Mouse (Mus musculus): ENCODE data around the gene Rsl24d1. TPM values are rescaled to one million over a fixed set of nuclear protein-coding genes. Genes with fewer than 3 reads are reported as not detected.

The Rsl24d1 gene
- polyA plus RNA-seq (2015; fragmentation: Nextera tagmentation; extraction: Ambion mirVana) = 33.3 and 34.9 TPM in 2 replicates

GRCm38 (mm10) chr9:73112919-73113906 is at the start of gene Rsl24d1:
Gene Rsl24d1 (plus strand): TSS chr9:73113426.
- Histone ChIP-seq H3K9me3 (replicated peaks; ENCODE audit: control insufficient read depth, low read length) (no peaks in the 10 kb centered on the region), H3K4me1 (ENCODE audit: control insufficient read depth, low read depth, low read length) (peaks cover 4% of the 10 kb centered on the region), H3K36me3 (ENCODE audit: control insufficient read depth, insufficient read depth) (peaks cover 9% of the 10 kb centered on the region), H3K27me3 (ENCODE audit: control insufficient read depth, insufficient read depth, low read depth, low read length) (no peaks in the 10 kb centered on the region), H3K4me2 (ENCODE audit: low read depth, low read length) (peak within 1 kb of the TSS; percentile 74), H3K27ac (ENCODE audit: low read length) (peak within 1 kb of the TSS; percentile 51), H3K4me3 (ENCODE audit: low read depth, low read length) (peak within 1 kb of the TSS; percentile 92), H3K9ac (ENCODE audit: low read depth, low read length) (peak within 1 kb of the TSS; percentile 80)
- WGBS (ENCODE audit: insufficient replicate concordance) = under 1% methylated on average over 64 of the region's 64 CpGs
- peak; percentile 92 for ATAC-seq (ENCODE audit: low read depth)

- Histone ChIP-seq H3K27me3 (ENCODE audit: control insufficient read depth, insufficient read depth, low read depth, low read length) (no peaks in the 10 kb centered on the region), H3K4me3 (ENCODE audit: low read depth, low read length) (no peak overlapping the region), H3K9me3 (replicated peaks; ENCODE audit: control insufficient read depth, low read length) (no peaks in the 10 kb centered on the region), H3K27ac (ENCODE audit: low read length) (no peak overlapping the region), H3K9ac (ENCODE audit: low read depth, low read length) (no peak overlapping the region), H3K4me1 (ENCODE audit: control insufficient read depth, low read depth, low read length) (peaks cover 7% of the 10 kb centered on the region), H3K4me2 (ENCODE audit: low read depth, low read length) (no peak overlapping the region), H3K36me3 (ENCODE audit: control insufficient read depth, insufficient read depth) (no peaks in the 10 kb centered on the region)
- no peak for ATAC-seq (ENCODE audit: low read depth)
- WGBS (ENCODE audit: insufficient replicate concordance) = 61% methylated on average over 15 of the region's 15 CpGs
Measured at GRCm38 (mm10) chr9:73063621-73064290, 49.5 kb upstream of the Rsl24d1 start.

DNA sequence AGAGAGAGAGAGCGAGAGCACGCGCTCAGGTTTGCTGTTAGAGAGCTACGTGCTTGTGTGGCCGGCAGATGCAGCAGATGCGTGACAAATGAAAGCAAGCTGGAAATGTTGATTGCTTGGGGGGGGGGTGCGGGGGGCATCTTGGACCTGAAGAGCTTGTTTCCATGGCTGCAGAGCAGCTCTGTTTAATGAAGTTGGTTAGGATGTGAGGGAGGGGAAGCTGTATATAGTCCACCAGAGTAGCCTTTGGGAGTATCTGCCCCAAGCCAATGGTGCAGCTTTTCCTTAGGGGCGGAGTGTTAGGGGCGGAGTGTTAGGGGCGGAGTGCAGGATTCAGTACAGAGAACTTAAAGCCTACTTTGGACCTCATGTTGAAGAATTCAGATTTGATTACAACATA is 46.1 kb upstream of the Rsl24d1 start:
- peak; percentile 64; the same call in 1 of the 2 replicates for ATAC-seq (ENCODE audit: low read depth)
- no peak overlapping the region for H3K9ac ChIP-seq (ENCODE audit: low read depth, low read length)
- no peak overlapping the region; the same call in 1 of the 2 replicates for H3K4me3 ChIP-seq (ENCODE audit: low read depth, low read length)
- no peaks in the 10 kb centered on the region for H3K36me3 ChIP-seq (ENCODE audit: control insufficient read depth, insufficient read depth)
- 19% methylated on average over 10 of the region's 10 CpGs for WGBS (ENCODE audit: insufficient replicate concordance)
- no peak overlapping the region for H3K27ac ChIP-seq (ENCODE audit: low read length)
- no peaks in the 10 kb centered on the region for H3K27me3 ChIP-seq (ENCODE audit: control insufficient read depth, insufficient read depth, low read depth, low read length)
- H3K4me1 ChIP-seq (ENCODE audit: control insufficient read depth, low read depth, low read length) = peaks cover 10% of the 10 kb centered on the region
- H3K9me3 ChIP-seq (replicated peaks; ENCODE audit: control insufficient read depth, low read length) = no peaks in the 10 kb centered on the region
- peak overlapping the region; percentile 31 for H3K4me2 ChIP-seq (ENCODE audit: low read depth, low read length)

DNA sequence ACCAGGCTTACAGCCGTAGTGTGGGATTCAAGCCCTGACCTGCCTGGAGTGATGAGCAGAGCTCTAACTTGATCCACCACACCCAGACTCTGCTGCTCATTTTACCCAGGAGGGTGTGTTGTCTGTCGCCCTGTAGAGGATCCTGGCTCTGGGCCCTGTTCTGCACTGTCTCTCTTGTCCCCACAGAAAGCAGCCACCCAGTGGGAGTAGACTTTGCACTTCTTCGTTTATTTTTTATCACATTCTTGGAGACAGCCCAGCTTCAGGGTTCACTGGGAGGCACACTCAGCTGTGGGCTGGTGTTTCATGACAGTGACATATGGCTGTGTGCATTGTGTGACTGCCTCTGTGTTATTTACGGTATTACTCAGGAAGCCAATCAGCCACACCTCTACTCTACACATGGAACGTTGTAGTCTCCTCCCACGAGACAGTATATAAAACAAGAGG is 45.0 kb upstream of the Rsl24d1 start:
- no peak overlapping the region for H3K4me3 ChIP-seq (ENCODE audit: low read depth, low read length)
- no peaks in the 10 kb centered on the region for H3K9me3 ChIP-seq (replicated peaks; ENCODE audit: control insufficient read depth, low read length)
- H3K9ac ChIP-seq (ENCODE audit: low read depth, low read length) = no peak overlapping the region
- peaks cover 10% of the 10 kb centered on the region for H3K4me1 ChIP-seq (ENCODE audit: control insufficient read depth, low read depth, low read length)
- no peaks in the 10 kb centered on the region for H3K27me3 ChIP-seq (ENCODE audit: control insufficient read depth, insufficient read depth, low read depth, low read length)
- H3K36me3 ChIP-seq (ENCODE audit: control insufficient read depth, insufficient read depth) = no peaks in the 10 kb centered on the region
- ATAC-seq (ENCODE audit: low read depth) = peak; percentile 47; the same call in 1 of the 2 replicates
- WGBS (ENCODE audit: insufficient replicate concordance) = 17% methylated on average over 6 of the region's 6 CpGs
- H3K27ac ChIP-seq (ENCODE audit: low read length) = peak overlapping the region; percentile 37
- no peak overlapping the region for H3K4me2 ChIP-seq (ENCODE audit: low read depth, low read length)

- Histone ChIP-seq H3K9me3 (replicated peaks; ENCODE audit: control insufficient read depth, low read length) (no peaks in the 10 kb centered on the region), H3K36me3 (ENCODE audit: control insufficient read depth, insufficient read depth) (no peaks in the 10 kb centered on the region), H3K4me2 (ENCODE audit: low read depth, low read length) (no peak overlapping the region), H3K9ac (ENCODE audit: low read depth, low read length) (no peak overlapping the region), H3K4me3 (ENCODE audit: low read depth, low read length) (no peak overlapping the region), H3K27me3 (ENCODE audit: control insufficient read depth, insufficient read depth, low read depth, low read length) (no peaks in the 10 kb centered on the region), H3K27ac (ENCODE audit: low read length) (no peak overlapping the region), H3K4me1 (ENCODE audit: control insufficient read depth, low read depth, low read length) (peaks cover 10% of the 10 kb centered on the region)
- WGBS (ENCODE audit: insufficient replicate concordance) = 26% methylated on average over 6 of the region's 6 CpGs
- ATAC-seq (ENCODE audit: low read depth) = peak; percentile 47; the same call in 1 of the 2 replicates
Measured at GRCm38 (mm10) chr9:73068688-73069087, 44.5 kb upstream of the Rsl24d1 start.

- Histone ChIP-seq H3K4me3 (ENCODE audit: low read depth, low read length) (no peak overlapping the region), H3K4me2 (ENCODE audit: low read depth, low read length) (no peak overlapping the region), H3K36me3 (ENCODE audit: control insufficient read depth, insufficient read depth) (no peaks in the 10 kb centered on the region), H3K9ac (ENCODE audit: low read depth, low read length) (no peak overlapping the region), H3K9me3 (replicated peaks; ENCODE audit: control insufficient read depth, low read length) (no peaks in the 10 kb centered on the region), H3K4me1 (ENCODE audit: control insufficient read depth, low read depth, low read length) (peaks cover 10% of the 10 kb centered on the region), H3K27ac (ENCODE audit: low read length) (no peak overlapping the region), H3K27me3 (ENCODE audit: control insufficient read depth, insufficient read depth, low read depth, low read length) (no peaks in the 10 kb centered on the region)
- no peak for ATAC-seq (ENCODE audit: low read depth)
- 26% methylated on average over 10 of the region's 10 CpGs for WGBS (ENCODE audit: insufficient replicate concordance)
Measured at GRCm38 (mm10) chr9:73070971-73071659, 42.1 kb upstream of the Rsl24d1 start.

GRCm38 (mm10) chr9:73072426-73072825 is 40.8 kb upstream of the Rsl24d1 start:
- H3K27ac ChIP-seq (ENCODE audit: low read length) = no peak overlapping the region
- 40% methylated on average over 8 of the region's 8 CpGs for WGBS (ENCODE audit: insufficient replicate concordance)
- no peak overlapping the region for H3K4me2 ChIP-seq (ENCODE audit: low read depth, low read length)
- no peaks in the 10 kb centered on the region for H3K36me3 ChIP-seq (ENCODE audit: control insufficient read depth, insufficient read depth)
- ATAC-seq (ENCODE audit: low read depth) = no peak
- no peak overlapping the region for H3K9ac ChIP-seq (ENCODE audit: low read depth, low read length)
- peaks cover 10% of the 10 kb centered on the region for H3K4me1 ChIP-seq (ENCODE audit: control insufficient read depth, low read depth, low read length)
- H3K27me3 ChIP-seq (ENCODE audit: control insufficient read depth, insufficient read depth, low read depth, low read length) = no peaks in the 10 kb centered on the region
- no peaks in the 10 kb centered on the region for H3K9me3 ChIP-seq (replicated peaks; ENCODE audit: control insufficient read depth, low read length)
- no peak overlapping the region for H3K4me3 ChIP-seq (ENCODE audit: low read depth, low read length)

DNA sequence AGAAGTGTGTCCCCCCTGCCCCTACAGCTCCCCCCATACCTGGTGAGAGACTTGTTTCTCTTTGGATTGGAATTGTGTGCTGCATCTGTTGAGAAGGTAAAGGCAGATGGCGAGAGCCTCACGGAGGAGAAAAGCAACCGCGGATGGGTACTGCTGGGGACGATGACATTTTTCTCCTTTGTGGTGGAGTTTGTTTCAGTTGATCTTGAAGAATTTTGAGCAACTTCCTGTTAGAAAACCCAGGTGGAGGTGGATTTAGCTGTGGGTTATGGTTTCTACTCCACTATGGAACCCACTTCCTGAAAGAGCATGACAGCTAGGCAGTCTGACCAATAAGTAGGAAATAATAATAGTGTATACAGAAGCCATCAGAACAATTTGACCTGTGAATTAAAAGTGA is 40.1 kb upstream of the Rsl24d1 start:
- no peak overlapping the region for H3K4me3 ChIP-seq (ENCODE audit: low read depth, low read length)
- H3K27ac ChIP-seq (ENCODE audit: low read length) = 0 out of 2 replicates have a peak overlapping the region, but pooled peaks have one; percentile 8
- H3K4me2 ChIP-seq (ENCODE audit: low read depth, low read length) = no peak overlapping the region

More for the DNA sequence above, 40.1 kb upstream of the Rsl24d1 start:
- no peak overlapping the region for H3K9ac ChIP-seq (ENCODE audit: low read depth, low read length)
- no peaks in the 10 kb centered on the region for H3K36me3 ChIP-seq (ENCODE audit: control insufficient read depth, insufficient read depth)
- no peak for ATAC-seq (ENCODE audit: low read depth)
- no peaks in the 10 kb centered on the region for H3K27me3 ChIP-seq (ENCODE audit: control insufficient read depth, insufficient read depth, low read depth, low read length)
- no peaks in the 10 kb centered on the region for H3K9me3 ChIP-seq (replicated peaks; ENCODE audit: control insufficient read depth, low read length)
- peaks cover 4% of the 10 kb centered on the region; the same call in 1 of the 2 replicates for H3K4me1 ChIP-seq (ENCODE audit: control insufficient read depth, low read depth, low read length)
- WGBS (ENCODE audit: insufficient replicate concordance) = 33% methylated on average over 5 of the region's 5 CpGs
